ENCODE assay signal across 14 mouse cellular contexts in genomic region chr12:71956980-71957379, GRCm38 (mm10).
DNase-seq lines count a peak whose midpoint lies in the region; ATAC-seq lines count a peak whose summit lies in the region.
"Had no signal": no experiment of that assay in that cellular context is flagged by ENCODE, and none has a peak within 500 bp of the region (broad histone marks: within the 10 kb centered on the region; RNA-seq: fewer than 3 reads in every experiment).

No protein-coding gene starts in this region.

- peak; percentile 49 for DNase-seq in embryo, embryonic 10 days (ENCODE audit: low spot score)
- DNase-seq in embryo, embryonic 9.5 days (ENCODE audit: extremely low spot score): no peak
- peak; percentile 50 for DNase-seq in neural tube, embryonic 11.5 days (ENCODE audit: low spot score)
- no peak for DNase-seq in neural tube, embryonic 10.5 days (ENCODE audit: extremely low spot score, low spot score)
- DNase-seq in adrenal gland, postnatal 4 days (ENCODE audit: low spot score in 2 of 2): no peak
- no peak for DNase-seq in ovary, adult 18-20 months (ENCODE audit: low spot score)
- no peak for DNase-seq in cerebellum, postnatal 36 days
- DNase-seq: right cerebral cortex, postnatal 25 days; thymus, adult 2 months had no signal

- H3K4me2 ChIP-seq in neural tube, embryonic 11.5 days (ENCODE audit: low read depth): no peak overlapping the region
- H3K4me2 ChIP-seq in midbrain, embryonic 12.5 days (replicated peaks): no peak overlapping the region
- H3K4me2 ChIP-seq: heart, embryonic 12.5 days; kidney, embryonic 15.5 days; liver, embryonic 11.5 days had no signal

- no peak overlapping the region for H3K4me3 ChIP-seq in neural tube, embryonic 11.5 days (ENCODE audit: low read depth, low read length)
- no peak overlapping the region for H3K4me3 ChIP-seq in midbrain, embryonic 12.5 days
- H3K4me3 ChIP-seq: heart, embryonic 12.5 days; kidney, embryonic 15.5 days had no signal

- WGBS in neural tube, embryonic 11.5 days: 36% methylated on average over 6 of the region's 6 CpGs
- WGBS in midbrain, embryonic 12.5 days: 42% methylated on average over 6 of the region's 6 CpGs

- ATAC-seq in neural tube, embryonic 11.5 days (ENCODE audit: insufficient read depth, low FRiP score, low TSS enrichment): peak; percentile 81
- peak; percentile 68 for ATAC-seq in midbrain, embryonic 12.5 days (ENCODE audit: low FRiP score, low read depth)
- ATAC-seq: Patski had no signal

- no peaks in the 10 kb centered on the region for H3K36me3 ChIP-seq in neural tube, embryonic 11.5 days (ENCODE audit: control insufficient read depth, insufficient read depth, low read length)
- peaks cover 42% of the 10 kb centered on the region for H3K36me3 ChIP-seq in midbrain, embryonic 12.5 days

- H3K27me3 ChIP-seq in neural tube, embryonic 11.5 days (ENCODE audit: control insufficient read depth, insufficient read depth, low read length): no peaks in the 10 kb centered on the region
- no peaks in the 10 kb centered on the region for H3K27me3 ChIP-seq in midbrain, embryonic 12.5 days
- H3K27me3 ChIP-seq: heart, embryonic 12.5 days; kidney, embryonic 15.5 days; Patski had no signal

- no peaks in the 10 kb centered on the region for H3K9me3 ChIP-seq in neural tube, embryonic 11.5 days (ENCODE audit: control insufficient read depth, low read length)
- no peaks in the 10 kb centered on the region for H3K9me3 ChIP-seq in midbrain, embryonic 12.5 days
- H3K9me3 ChIP-seq: heart, embryonic 12.5 days; kidney, embryonic 15.5 days had no signal

- H3K27ac ChIP-seq in neural tube, embryonic 11.5 days (ENCODE audit: low read depth, low read length): no peak overlapping the region
- H3K27ac ChIP-seq in midbrain, embryonic 12.5 days (replicated peaks): no peak overlapping the region
- H3K27ac ChIP-seq: kidney, embryonic 15.5 days had no signal

- H3K9ac ChIP-seq in neural tube, embryonic 11.5 days (ENCODE audit: low read length): no peak overlapping the region
- no peak overlapping the region for H3K9ac ChIP-seq in midbrain, embryonic 12.5 days (replicated peaks)
- H3K9ac ChIP-seq: heart, embryonic 12.5 days; kidney, embryonic 15.5 days had no signal

- peaks cover 6% of the 10 kb centered on the region; the same call in 1 of the 2 replicates for H3K4me1 ChIP-seq in neural tube, embryonic 11.5 days (ENCODE audit: control insufficient read depth, insufficient read depth, low read length)
- H3K4me1 ChIP-seq in midbrain, embryonic 12.5 days: peaks cover 25% of the 10 kb centered on the region
- H3K4me1 ChIP-seq: kidney, embryonic 15.5 days had no signal

Comparison
In these comparisons a context has a peak if more than half of its experiments do, and no peak if none do; other contexts are left out.
1. DNase-seq: peak in embryo, embryonic 10 days (single experiment) and neural tube, embryonic 11.5 days (single experiment); none in embryo, embryonic 9.5 days (single experiment), neural tube, embryonic 10.5 days (single experiment), adrenal gland, postnatal 4 days (0 of 2), ovary, adult 18-20 months (single experiment) and cerebellum, postnatal 36 days (0 of 2).